Mouse (Mus musculus) kidney, embryonic 14.5 days (tissue): ENCODE results near the gene Tssk6. TPM values are rescaled to one million over a fixed set of nuclear protein-coding genes. Genes with fewer than 3 reads are reported as not detected.
"Not testable (repeated sequence)": the region's sequence is repeated elsewhere in the genome, so short reads cannot be mapped to it uniquely, and the experiment has no call there.

Experiments used
- ATAC-seq: fragments of 200-750 bp; cut with Nextera tagmentation; 2 replicates; pipeline ENCODE4 v1.8.0; 2017; ENCODE audit warnings: moderate number of reproducible peaks, mild to moderate bottlenecking, moderate TSS enrichment, moderate library complexity; ENCODE audit not compliant: low FRiP score, low TSS enrichment
- H3K27ac ChIP-seq: fragments of 300-500 bp; sonication (generic); 2 replicates; pipeline ENCODE4 v1.5.1; 2014; ENCODE audit warnings: low read depth, mild to moderate bottlenecking, low read length, moderate library complexity, mixed read lengths
- H3K27me3 ChIP-seq: fragments of 300-500 bp; sonication (generic); 2 replicates; pipeline ENCODE4 v1.6.1; 2014; ENCODE audit warnings: mild to moderate bottlenecking, low read length; ENCODE audit not compliant: control insufficient read depth, insufficient read depth
- H3K36me3 ChIP-seq: fragments of 300-500 bp; sonication (generic); 2 replicates; pipeline ENCODE4 v1.6.1; 2014; ENCODE audit warnings: low read length, mixed read lengths; ENCODE audit not compliant: control insufficient read depth, insufficient read depth
- H3K4me1 ChIP-seq: fragments of 300-500 bp; sonication (generic); 2 replicates; pipeline ENCODE4 v1.6.1; 2014; ENCODE audit warnings: low read length, mixed read lengths; ENCODE audit not compliant: control insufficient read depth, insufficient read depth
- H3K4me2 ChIP-seq: fragments of 300-500 bp; sonication (generic); replicated peaks from 2 replicates; pipeline ENCODE4 v1.6.1; 2014; ENCODE audit warnings: low read depth, mild to moderate bottlenecking, low read length
- H3K4me3 ChIP-seq: fragments of 300-500 bp; sonication (generic); 2 replicates; pipeline ENCODE4 v1.5.1; 2014; ENCODE audit warnings: mild to moderate bottlenecking, low read length
- H3K9ac ChIP-seq: fragments of 300-500 bp; sonication (generic); 2 replicates; pipeline ENCODE4 v1.6.1; 2014; ENCODE audit warnings: low read depth, mild to moderate bottlenecking, low read length, moderate library complexity
- H3K9me3 ChIP-seq: fragments of 300-500 bp; sonication (generic); 2 replicates; pipeline ENCODE4 v1.6.1; 2016; ENCODE audit warnings: low read length; ENCODE audit not compliant: control insufficient read depth
- WGBS: fragments of 180-500 bp; shearing (Covaris S2); extraction: QIAGEN DNeasy Blood & Tissue Kit; methylation state at CpG from one replicate; pipeline ENCODE4 v1.1.7; 2014; 5-methylcytosine and 5-hydroxymethylcytosine counted together
- polyA plus RNA-seq: library from polyadenylated mRNA; unstranded; fragments of >200 nt; fragmentation: Nextera tagmentation; extraction: Ambion mirVana; gene quantifications from 2 replicates; pipeline ENCODE4 v1.2.1, GENCODE M21; 2014

Tssk6 gene
- polyA plus RNA-seq, 1 experiment from 2014 or later = 5.1 TPM

GRCm38 (mm10) chr8:69936050-69936794, 34.2 kb downstream of the Tssk6 start:
- H3K4me3 ChIP-seq = no peak overlapping the region
- 72% methylated on average over 7 of the region's 7 CpGs for WGBS
- no peak overlapping the region for H3K4me2 ChIP-seq
- no peaks in the 10 kb centered on the region for H3K9me3 ChIP-seq
- H3K36me3 ChIP-seq = peaks cover 26% of the 10 kb centered on the region; the same call in 1 of the 2 replicates
- no peaks in the 10 kb centered on the region for H3K27me3 ChIP-seq
- no peak overlapping the region for H3K9ac ChIP-seq
- peaks cover 27% of the 10 kb centered on the region for H3K4me1 ChIP-seq
- H3K27ac ChIP-seq = peak overlapping the region; percentile 65; the same call in 1 of the 2 replicates
- ATAC-seq = peak; percentile 68

DNA sequence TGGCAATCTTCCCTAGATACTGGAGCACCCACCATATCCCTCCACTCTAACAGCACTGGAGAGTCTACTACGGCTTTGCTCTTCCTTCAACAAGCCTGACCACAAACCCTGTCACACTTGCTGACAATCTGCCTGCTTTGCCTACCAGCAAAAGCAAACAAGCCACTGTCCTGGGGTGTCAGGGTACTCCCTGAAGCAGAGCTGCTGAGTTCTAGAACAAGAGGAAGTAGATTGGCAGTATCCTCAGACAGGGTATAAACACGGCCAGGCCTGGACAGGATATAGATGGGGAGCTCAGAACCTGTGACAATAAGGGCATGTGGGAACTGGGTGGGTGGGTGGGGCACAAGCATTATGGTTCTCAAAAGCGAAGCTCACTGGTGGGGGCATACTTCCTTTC, 35.5 kb downstream of the Tssk6 start:
- no peaks in the 10 kb centered on the region for H3K27me3 ChIP-seq
- H3K4me3 ChIP-seq = no peak overlapping the region
- no peak overlapping the region for H3K27ac ChIP-seq
- no peak overlapping the region; the same call in 1 of the 2 replicates for H3K9ac ChIP-seq
- peaks cover 27% of the 10 kb centered on the region for H3K4me1 ChIP-seq
- peaks cover 26% of the 10 kb centered on the region; the same call in 1 of the 2 replicates for H3K36me3 ChIP-seq
- 80% methylated on average over 3 of the region's 3 CpGs for WGBS
- no peaks in the 10 kb centered on the region for H3K9me3 ChIP-seq
- no peak overlapping the region for H3K4me2 ChIP-seq
- no peak for ATAC-seq

DNA sequence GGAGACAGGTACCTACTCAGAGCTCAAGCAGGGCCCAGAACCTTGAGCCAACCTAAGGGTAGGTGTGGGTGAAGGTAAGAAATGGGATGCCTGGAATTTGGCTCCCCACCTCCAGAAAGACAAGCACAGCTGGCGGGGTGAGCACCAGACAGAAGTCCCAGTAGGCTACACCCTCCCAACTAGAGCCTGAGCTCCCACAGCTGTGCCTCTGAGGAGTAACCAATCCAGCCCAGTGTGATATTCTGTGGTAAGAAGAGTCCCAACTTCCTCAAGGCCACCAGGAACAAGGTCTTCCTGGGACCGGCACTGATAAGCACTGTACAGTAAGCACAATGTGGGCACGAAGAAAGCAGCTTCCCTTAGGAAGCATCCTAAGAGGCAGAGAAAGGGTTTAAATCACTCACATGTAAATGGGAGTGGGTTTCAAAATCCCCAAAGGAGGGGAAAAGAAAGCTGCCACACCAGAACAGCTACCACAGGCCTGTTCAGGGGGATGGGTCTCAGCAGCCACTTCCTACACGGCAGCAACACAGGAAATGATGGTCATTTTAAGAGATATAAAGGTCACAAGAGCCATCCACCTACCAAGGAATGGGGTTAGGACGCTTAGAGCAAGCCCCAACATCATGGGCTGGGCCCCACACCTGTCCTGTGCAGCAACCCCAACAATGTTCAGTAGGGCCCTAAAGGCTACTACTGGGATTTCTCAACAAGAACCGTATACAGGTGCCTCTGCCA, 36.4 kb downstream of the Tssk6 start:
- no peak overlapping the region for H3K9ac ChIP-seq
- no peaks in the 10 kb centered on the region for H3K9me3 ChIP-seq
- peaks cover 20% of the 10 kb centered on the region; the same call in 1 of the 2 replicates for H3K36me3 ChIP-seq
- no peak overlapping the region for H3K4me3 ChIP-seq
- H3K4me1 ChIP-seq = peaks cover 27% of the 10 kb centered on the region
- WGBS = 75% methylated on average over 6 of the region's 6 CpGs
- H3K27ac ChIP-seq = no peak overlapping the region
- no peaks in the 10 kb centered on the region for H3K27me3 ChIP-seq
- no peak overlapping the region for H3K4me2 ChIP-seq
- no peak for ATAC-seq

DNA sequence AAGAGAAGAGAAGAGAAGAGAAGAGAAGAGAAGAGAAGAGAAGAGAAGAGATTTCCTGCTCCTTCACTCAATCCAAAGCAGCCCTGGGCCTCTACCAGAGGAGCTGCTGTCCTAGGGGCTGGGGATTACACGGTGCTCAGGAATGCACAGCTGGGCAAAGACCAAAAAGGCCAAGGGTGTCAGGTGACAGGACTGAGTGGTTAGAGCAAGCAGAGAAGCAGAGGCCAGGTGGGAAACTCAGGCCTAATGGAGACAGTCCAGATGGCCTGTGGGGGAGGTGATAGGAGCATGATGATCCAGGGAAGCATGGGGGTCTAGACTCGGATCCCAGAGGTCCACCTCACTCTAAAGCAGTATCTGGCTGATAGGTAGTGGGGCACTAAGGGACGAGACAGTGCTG, 37.6 kb downstream of the Tssk6 start:
- WGBS = 16% methylated on average over 3 of the region's 3 CpGs
- no peaks in the 10 kb centered on the region for H3K27me3 ChIP-seq
- H3K4me3 ChIP-seq = no peak overlapping the region
- no peak overlapping the region for H3K27ac ChIP-seq
- ATAC-seq = peak; percentile 86
- peaks cover 10% of the 10 kb centered on the region; the same call in 1 of the 2 replicates for H3K36me3 ChIP-seq
- peaks cover 27% of the 10 kb centered on the region for H3K4me1 ChIP-seq
- no peak overlapping the region for H3K4me2 ChIP-seq
- H3K9ac ChIP-seq = no peak overlapping the region
- no peaks in the 10 kb centered on the region for H3K9me3 ChIP-seq

DNA sequence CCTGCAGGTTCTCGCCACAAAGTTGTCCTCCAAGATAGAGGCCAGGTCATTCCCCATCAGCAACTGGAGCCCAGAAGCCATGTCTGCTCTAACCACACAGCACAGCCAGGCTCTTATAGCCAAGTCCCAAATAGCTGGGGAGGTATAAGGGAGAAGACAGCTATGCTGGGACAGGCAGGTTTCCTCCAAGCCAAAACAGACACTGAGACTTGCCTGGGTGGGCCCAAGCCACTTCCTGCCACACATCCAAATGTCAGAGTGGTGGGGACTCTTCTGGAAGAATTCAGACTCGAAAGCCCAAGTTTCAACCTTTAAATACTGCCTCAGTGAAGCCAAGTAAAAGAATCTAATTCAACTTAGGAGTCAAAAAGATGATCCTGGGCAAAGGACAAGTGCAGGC, 38.4 kb downstream of the Tssk6 start:
- Histone ChIP-seq H3K9me3 (no peaks in the 10 kb centered on the region), H3K4me3 (no peak overlapping the region), H3K27me3 (no peaks in the 10 kb centered on the region), H3K9ac (no peak overlapping the region), H3K27ac (no peak overlapping the region), H3K4me1 (peaks cover 26% of the 10 kb centered on the region), H3K4me2 (no peak overlapping the region), H3K36me3 (peaks cover 5% of the 10 kb centered on the region; the same call in 1 of the 2 replicates)
- no peak for ATAC-seq
- WGBS = 89% methylated on average over 2 of the region's 2 CpGs

DNA sequence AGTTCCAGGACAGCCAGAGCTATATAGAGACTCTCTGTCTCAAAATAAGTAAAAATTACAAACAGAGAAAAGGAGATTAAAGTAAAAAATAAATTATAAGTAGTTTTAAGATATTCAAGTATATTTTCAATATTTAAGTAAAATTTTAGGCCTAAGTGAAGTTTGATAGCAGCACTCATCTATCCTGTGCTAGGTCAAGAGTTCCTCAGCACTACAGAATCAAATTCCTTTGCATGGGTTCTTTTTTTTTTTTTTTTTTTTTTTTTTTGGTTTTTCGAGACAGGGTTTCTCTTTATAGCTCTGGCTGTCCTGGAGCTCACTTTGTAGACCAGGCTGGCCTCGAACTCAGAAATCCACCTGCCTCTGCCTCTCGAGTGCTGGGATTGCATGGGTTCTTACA, 40.5 kb downstream of the Tssk6 start:
- not testable (repeated sequence) for H3K27me3 ChIP-seq

DNA sequence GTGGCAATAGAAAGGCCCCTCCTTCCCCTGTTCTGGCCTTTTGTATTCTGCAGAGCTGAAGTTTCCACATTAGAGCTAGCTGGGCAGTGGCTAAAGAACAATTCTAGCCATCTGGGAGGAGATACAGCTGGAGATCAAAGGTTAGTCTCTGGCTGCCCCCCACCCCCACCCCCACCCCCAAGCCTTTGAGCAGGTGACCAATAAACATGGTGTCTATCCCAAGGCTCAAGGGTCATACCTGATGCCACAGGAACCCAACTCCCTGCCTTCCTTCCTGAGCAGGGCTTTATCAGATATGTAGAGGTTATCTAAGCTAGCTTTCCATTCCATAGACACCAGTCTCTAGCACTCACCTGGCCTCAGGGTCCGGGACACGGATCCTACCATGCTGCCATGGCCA, 48.3 kb downstream of the Tssk6 start:
- Histone ChIP-seq H3K9me3 (no peaks in the 10 kb centered on the region), H3K27me3 (no peaks in the 10 kb centered on the region), H3K4me2 (no peak overlapping the region), H3K4me1 (peaks cover 4% of the 10 kb centered on the region; the same call in 1 of the 2 replicates), H3K36me3 (peaks cover 21% of the 10 kb centered on the region; the same call in 1 of the 2 replicates), H3K9ac (no peak overlapping the region), H3K4me3 (no peak overlapping the region), H3K27ac (no peak overlapping the region)
- no peak for ATAC-seq
- WGBS = 83% methylated on average over 2 of the region's 2 CpGs

More for the DNA sequence above, 40.5 kb downstream of the Tssk6 start:
- H3K9me3 ChIP-seq, H3K27ac ChIP-seq, ATAC-seq, H3K4me3 ChIP-seq, H3K9ac ChIP-seq, H3K4me2 ChIP-seq, H3K4me1 ChIP-seq, H3K36me3 ChIP-seq: not testable (repeated sequence)
- 81% methylated on average over 2 of the region's 3 CpGs for WGBS
